Mouse (Mus musculus): ENCODE measurements around the gene Letmd1. TPM values are rescaled to one million over a fixed set of nuclear protein-coding genes. Genes with fewer than 3 reads are reported as not detected.
"Not testable (repeated sequence)": the region's sequence is repeated elsewhere in the genome, so short reads cannot be mapped to it uniquely, and the experiment has no call there.

Letmd1 gene
- polyA plus RNA-seq, 1 experiment, result 9.5 TPM

GRCm38 (mm10) chr15:100494647-100495046, 25.8 kb downstream of the Letmd1 start:
- H3K9ac ChIP-seq (ENCODE audit: low read depth, poor library complexity, severe bottlenecking), result peak overlapping the region; percentile 74
- H3K36me3 ChIP-seq (ENCODE audit: control insufficient read depth, insufficient read depth, low read length, poor library complexity, severe bottlenecking), result no peaks in the 10 kb centered on the region
- no peaks in the 10 kb centered on the region; the same call in 1 of the 2 replicates for H3K9me3 ChIP-seq (replicated peaks; ENCODE audit: control insufficient read depth, insufficient read depth, low read length, poor library complexity, severe bottlenecking)
- no peaks in the 10 kb centered on the region for H3K27me3 ChIP-seq (ENCODE audit: control insufficient read depth, insufficient read depth, low read length, poor library complexity, severe bottlenecking)
- H3K4me1 ChIP-seq (ENCODE audit: control insufficient read depth, insufficient read depth, low read length), result no peaks in the 10 kb centered on the region
- peak overlapping the region; percentile 68 for H3K4me3 ChIP-seq (ENCODE audit: low read depth, low read length)
- TF ChIP-seq EP300 (IDR thresholded peaks at IDR 0.05; ENCODE audit: insufficient read depth, low read depth, low read length) (no peak), CTCF (IDR thresholded peaks at IDR 0.05; ENCODE audit: low read depth, low read length) (no peak), POLR2A (IDR thresholded peaks at IDR 0.05; ENCODE audit: insufficient read depth, low read length) (no peak)
- no peak overlapping the region for H3K27ac ChIP-seq (ENCODE audit: insufficient read depth, low read length)

GRCm38 (mm10) chr15:100495102-100495501, 26.3 kb downstream of the Letmd1 start, which contains the start of gene Csrnp2:
Gene Csrnp2 (minus strand): TSS chr15:100495488.
- peak within 1 kb of the TSS; percentile 74 for H3K9ac ChIP-seq (ENCODE audit: low read depth, poor library complexity, severe bottlenecking)
- TF ChIP-seq CTCF (IDR thresholded peaks at IDR 0.05; ENCODE audit: low read depth, low read length) (no peak), POLR2A (IDR thresholded peaks at IDR 0.05; ENCODE audit: insufficient read depth, low read length) (peak; percentile 81)
- H3K4me3 ChIP-seq (ENCODE audit: low read depth, low read length), result peak within 1 kb of the TSS; percentile 68
- H3K27ac ChIP-seq (ENCODE audit: insufficient read depth, low read length), result no peak within 1 kb of the TSS
- H3K36me3 ChIP-seq (ENCODE audit: control insufficient read depth, insufficient read depth, low read length, poor library complexity, severe bottlenecking), result no peaks in the 10 kb centered on the region
- no peaks in the 10 kb centered on the region for H3K27me3 ChIP-seq (ENCODE audit: control insufficient read depth, insufficient read depth, low read length, poor library complexity, severe bottlenecking)
- H3K9me3 ChIP-seq (replicated peaks; ENCODE audit: control insufficient read depth, insufficient read depth, low read length, poor library complexity, severe bottlenecking), result no peaks in the 10 kb centered on the region; the same call in 1 of the 2 replicates
- no peaks in the 10 kb centered on the region for H3K4me1 ChIP-seq (ENCODE audit: control insufficient read depth, insufficient read depth, low read length)

- peak overlapping the region; percentile 77 for H3K27ac ChIP-seq (ENCODE audit: insufficient read depth, low read length)
- not testable (repeated sequence) for H3K9me3 ChIP-seq (replicated peaks; ENCODE audit: control insufficient read depth, insufficient read depth, low read length, poor library complexity, severe bottlenecking); H3K9ac ChIP-seq (ENCODE audit: low read depth, poor library complexity, severe bottlenecking); H3K27me3 ChIP-seq (ENCODE audit: control insufficient read depth, insufficient read depth, low read length, poor library complexity, severe bottlenecking); H3K4me3 ChIP-seq (ENCODE audit: low read depth, low read length); H3K4me1 ChIP-seq (ENCODE audit: control insufficient read depth, insufficient read depth, low read length); H3K36me3 ChIP-seq (ENCODE audit: control insufficient read depth, insufficient read depth, low read length, poor library complexity, severe bottlenecking)
These were observed 30.7 kb downstream of the Letmd1 start for GRCm38 (mm10) chr15:100499506-100499905.

GRCm38 (mm10) chr15:100508454-100509167, 39.8 kb downstream of the Letmd1 start:
- Histone ChIP-seq H3K27ac (ENCODE audit: insufficient read depth, low read length) (no peak overlapping the region), H3K9ac (ENCODE audit: low read depth, poor library complexity, severe bottlenecking) (no peak overlapping the region), H3K36me3 (ENCODE audit: control insufficient read depth, insufficient read depth, low read length, poor library complexity, severe bottlenecking) (no peaks in the 10 kb centered on the region), H3K4me3 (ENCODE audit: low read depth, low read length) (no peak overlapping the region), H3K4me1 (ENCODE audit: control insufficient read depth, insufficient read depth, low read length) (no peaks in the 10 kb centered on the region), H3K27me3 (ENCODE audit: control insufficient read depth, insufficient read depth, low read length, poor library complexity, severe bottlenecking) (no peaks in the 10 kb centered on the region), H3K9me3 (replicated peaks; ENCODE audit: control insufficient read depth, insufficient read depth, low read length, poor library complexity, severe bottlenecking) (no peaks in the 10 kb centered on the region)
- TF ChIP-seq CTCF (IDR thresholded peaks at IDR 0.05; ENCODE audit: low read depth, low read length), result no peak
- TF ChIP-seq POLR2A (IDR thresholded peaks at IDR 0.05; ENCODE audit: insufficient read depth, low read length), result no peak
- TF ChIP-seq EP300 (IDR thresholded peaks at IDR 0.05; ENCODE audit: insufficient read depth, low read depth, low read length), result no peak

GRCm38 (mm10) chr15:100510072-100510471, 41.2 kb downstream of the Letmd1 start:
- no peak overlapping the region for H3K27ac ChIP-seq (ENCODE audit: insufficient read depth, low read length)
- no peaks in the 10 kb centered on the region for H3K36me3 ChIP-seq (ENCODE audit: control insufficient read depth, insufficient read depth, low read length, poor library complexity, severe bottlenecking)
- TF ChIP-seq EP300 (IDR thresholded peaks at IDR 0.05; ENCODE audit: insufficient read depth, low read depth, low read length) (no peak), CTCF (IDR thresholded peaks at IDR 0.05; ENCODE audit: low read depth, low read length) (no peak), POLR2A (IDR thresholded peaks at IDR 0.05; ENCODE audit: insufficient read depth, low read length) (no peak)
- no peak overlapping the region for H3K4me3 ChIP-seq (ENCODE audit: low read depth, low read length)
- no peak overlapping the region for H3K9ac ChIP-seq (ENCODE audit: low read depth, poor library complexity, severe bottlenecking)
- H3K9me3 ChIP-seq (replicated peaks; ENCODE audit: control insufficient read depth, insufficient read depth, low read length, poor library complexity, severe bottlenecking), result no peaks in the 10 kb centered on the region
- no peaks in the 10 kb centered on the region for H3K27me3 ChIP-seq (ENCODE audit: control insufficient read depth, insufficient read depth, low read length, poor library complexity, severe bottlenecking)
- no peaks in the 10 kb centered on the region for H3K4me1 ChIP-seq (ENCODE audit: control insufficient read depth, insufficient read depth, low read length)

GRCm38 (mm10) chr15:100513387-100513786, 44.6 kb downstream of the Letmd1 start:
- Histone ChIP-seq H3K27ac (ENCODE audit: insufficient read depth, low read length) (no peak overlapping the region), H3K36me3 (ENCODE audit: control insufficient read depth, insufficient read depth, low read length, poor library complexity, severe bottlenecking) (no peaks in the 10 kb centered on the region), H3K4me1 (ENCODE audit: control insufficient read depth, insufficient read depth, low read length) (no peaks in the 10 kb centered on the region), H3K27me3 (ENCODE audit: control insufficient read depth, insufficient read depth, low read length, poor library complexity, severe bottlenecking) (no peaks in the 10 kb centered on the region), H3K4me3 (ENCODE audit: low read depth, low read length) (no peak overlapping the region), H3K9me3 (replicated peaks; ENCODE audit: control insufficient read depth, insufficient read depth, low read length, poor library complexity, severe bottlenecking) (no peaks in the 10 kb centered on the region), H3K9ac (ENCODE audit: low read depth, poor library complexity, severe bottlenecking) (no peak overlapping the region)
- TF ChIP-seq CTCF (IDR thresholded peaks at IDR 0.05; ENCODE audit: low read depth, low read length) (no peak), POLR2A (IDR thresholded peaks at IDR 0.05; ENCODE audit: insufficient read depth, low read length) (no peak), EP300 (IDR thresholded peaks at IDR 0.05; ENCODE audit: insufficient read depth, low read depth, low read length) (no peak)

Data from ES-Bruce4 (cell line).